Mouse (Mus musculus) monocyte, adult 2 months (primary cell): Measurements from ENCODE around the gene Arhgef10l.

Experiments
- DNase-seq, 2 experiments: peaks; one replicate each; pipeline ENCODE4 v3.0.0; 2022; ENCODE audit warnings: low spot score in 2 of 2, low read depth in 1 of 2

The Arhgef10l gene

DNA sequence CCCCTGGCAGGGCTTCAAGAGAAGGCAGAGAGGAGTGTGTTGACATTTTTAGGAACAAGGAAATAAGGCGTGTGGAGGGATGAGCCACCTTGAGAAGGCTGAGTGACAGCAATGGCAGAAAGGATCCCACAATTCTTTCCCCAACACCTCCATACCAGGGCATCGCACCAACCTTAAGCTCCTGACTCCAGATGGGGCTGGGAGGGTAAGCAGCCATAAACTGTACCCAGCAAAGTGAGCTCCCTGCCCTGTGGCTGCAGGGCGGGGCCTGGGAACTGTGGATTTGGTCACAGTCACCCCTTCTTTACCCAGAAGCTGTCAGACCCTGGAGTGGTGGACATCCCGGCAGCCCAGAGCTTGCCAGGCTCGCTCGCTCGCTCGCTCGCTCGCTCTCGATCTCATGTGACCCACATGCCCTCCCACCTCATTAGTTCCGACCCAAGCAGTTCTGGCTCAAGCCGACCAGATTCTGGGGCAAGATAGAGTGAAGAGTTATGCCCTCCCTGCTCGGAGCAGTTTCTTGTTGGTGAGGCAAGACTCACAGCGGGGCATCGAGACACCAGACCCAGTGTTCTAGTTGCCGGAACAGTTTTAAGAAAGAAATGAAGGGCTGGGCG is 4.3 kb downstream of the Arhgef10l start:
- no peak for DNase-seq

DNA sequence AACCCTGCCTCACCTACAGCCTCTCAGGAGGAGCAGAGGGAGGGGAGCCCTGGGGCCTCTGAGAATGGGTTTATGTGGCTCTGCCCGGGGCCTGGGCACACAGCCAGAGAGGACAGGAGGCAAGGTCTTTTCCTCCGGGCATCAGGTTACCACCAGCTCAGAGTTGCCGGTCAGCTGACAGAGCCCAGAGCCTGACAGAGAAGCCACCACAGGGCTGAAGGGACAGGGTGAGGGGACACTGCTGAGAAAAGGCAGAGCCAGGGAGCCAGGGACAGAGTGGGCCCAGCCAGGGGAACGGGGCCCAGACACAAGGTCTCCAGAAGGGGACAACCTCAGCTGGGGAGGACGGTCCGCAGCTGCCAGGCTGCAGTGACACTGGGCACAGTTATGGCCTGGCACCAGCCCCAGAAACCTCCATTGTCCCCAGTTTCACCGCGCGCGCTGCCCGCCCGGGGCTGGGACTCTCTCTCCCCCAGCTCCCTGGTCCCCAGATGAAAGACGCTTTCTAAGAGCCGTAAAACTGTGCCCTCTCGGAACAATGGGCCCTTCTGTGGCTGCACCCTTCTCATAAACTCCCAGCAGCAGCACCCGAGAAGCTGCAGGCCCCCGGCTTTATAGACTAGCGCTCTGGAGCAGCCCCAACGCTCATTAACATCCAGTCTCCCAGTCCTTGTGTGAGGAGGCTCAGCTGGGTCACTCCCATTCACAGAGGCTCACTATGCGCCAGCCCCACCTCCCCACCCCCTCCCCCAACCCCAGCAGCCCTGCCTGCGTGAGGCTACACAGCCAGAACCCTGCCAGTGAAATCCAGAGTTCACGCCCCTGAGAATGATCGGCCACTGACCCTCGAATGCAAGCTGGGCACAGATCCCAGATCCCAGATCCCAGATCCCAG is 7.9 kb downstream of the Arhgef10l start:
- no peak for DNase-seq

GRCm38 (mm10) chr4:140656529-140656928 is 9.3 kb downstream of the Arhgef10l start:
- no peak for DNase-seq

DNA sequence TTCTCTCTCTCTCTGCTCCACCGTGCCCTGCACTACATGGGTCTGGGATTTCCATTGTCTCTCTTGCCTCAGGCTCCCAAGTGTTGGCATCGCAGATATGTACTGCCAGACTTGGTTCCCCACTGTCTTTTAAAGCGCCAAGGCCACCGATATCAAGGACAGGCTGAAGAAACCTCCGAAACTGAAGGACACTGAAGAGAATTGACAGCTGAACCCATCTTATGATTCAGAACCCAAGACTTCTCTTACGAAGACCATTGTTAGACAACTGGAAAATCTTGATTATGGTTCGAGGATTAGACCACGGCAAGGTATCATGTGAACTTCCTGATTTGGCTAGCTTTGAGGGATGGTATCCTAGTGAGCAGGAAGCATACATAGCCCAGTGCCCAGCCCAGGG is 11.0 kb downstream of the Arhgef10l start:
- DNase-seq: no peak

GRCm38 (mm10) chr4:140653835-140654583 is 11.8 kb downstream of the Arhgef10l start:
- DNase-seq: no peak

DNA sequence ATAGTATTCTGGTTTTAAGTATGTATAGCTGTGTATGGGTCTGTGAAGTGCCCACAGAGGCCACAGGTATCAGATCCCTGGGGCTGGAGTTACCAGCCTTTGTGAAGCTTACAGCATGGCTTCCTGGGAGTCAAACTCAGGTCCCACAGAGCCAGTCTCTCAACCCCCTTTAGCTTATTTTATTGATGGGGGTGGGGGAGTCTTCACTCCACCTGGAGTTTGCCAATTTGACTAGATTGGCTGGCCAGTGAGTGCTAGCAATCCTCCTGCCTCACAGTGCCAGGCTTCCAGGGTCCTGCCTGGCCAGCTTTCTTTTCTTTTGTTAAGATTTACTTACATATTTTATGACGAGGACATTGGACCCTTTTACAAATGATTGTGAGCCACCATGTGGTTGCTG is 16.1 kb downstream of the Arhgef10l start:
- DNase-seq: no peak

GRCm38 (mm10) chr4:140649207-140649591 is 16.6 kb downstream of the Arhgef10l start:
- DNase-seq: no peak

- DNase-seq: no peak
Observed at GRCm38 (mm10) chr4:140648443-140649206, 17.2 kb downstream of the Arhgef10l start.

DNA sequence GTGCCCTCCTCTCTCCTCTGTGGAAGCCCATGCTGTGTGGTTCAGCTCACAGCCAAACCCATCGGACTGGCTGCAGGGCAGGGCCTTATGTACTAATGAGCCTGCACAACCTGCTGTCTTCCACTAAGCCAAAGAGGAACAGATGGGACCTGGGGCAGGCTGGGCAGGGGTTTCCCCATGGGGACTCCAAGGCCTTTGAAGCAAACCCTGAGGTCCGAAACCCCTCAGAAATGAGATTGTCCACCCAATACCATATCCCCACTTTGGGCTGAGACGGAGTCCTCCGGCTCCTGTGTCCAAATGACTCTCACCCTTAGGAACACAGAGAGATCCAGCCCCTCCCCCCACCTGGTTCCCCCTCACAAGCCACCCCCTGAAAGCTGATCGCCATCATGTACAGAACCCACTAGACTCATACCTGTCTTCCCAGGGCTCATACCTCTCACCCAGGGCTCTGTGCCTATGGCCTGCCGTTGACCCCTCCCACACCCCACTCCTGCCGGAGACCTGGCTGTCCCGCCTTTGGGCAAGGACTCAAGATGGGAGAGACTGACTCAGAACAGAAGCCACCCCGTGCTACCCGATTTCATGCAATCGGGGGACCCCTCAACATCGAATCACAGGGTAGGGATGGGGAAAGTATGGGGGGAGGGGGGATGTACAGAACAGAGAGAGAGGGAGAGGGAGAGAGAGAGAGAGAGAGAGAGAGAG is 17.9 kb downstream of the Arhgef10l start:
- no peak for DNase-seq

GRCm38 (mm10) chr4:140645638-140646037 is 20.2 kb downstream of the Arhgef10l start:
- DNase-seq: no peak

DNA sequence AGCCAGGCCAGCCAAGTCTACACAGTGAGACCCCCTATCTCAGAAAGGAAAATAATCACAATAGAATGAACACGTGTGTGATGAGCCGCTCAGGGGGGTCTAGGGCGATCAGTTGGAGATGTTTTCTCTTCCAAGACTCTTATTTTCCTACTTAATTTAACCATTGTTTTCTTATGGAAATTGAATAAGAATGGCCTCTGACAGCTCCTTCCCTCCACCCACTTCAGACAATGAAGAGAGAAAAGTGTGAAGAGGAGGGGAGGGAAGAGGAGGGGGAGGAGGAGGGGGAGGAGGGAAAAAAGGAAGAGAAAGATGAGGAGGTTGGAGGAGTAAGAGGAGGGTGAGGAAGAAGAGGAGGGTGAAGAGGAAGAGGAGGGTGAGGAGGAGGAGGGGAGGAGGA is 21.1 kb downstream of the Arhgef10l start:
- no peak for DNase-seq

DNA sequence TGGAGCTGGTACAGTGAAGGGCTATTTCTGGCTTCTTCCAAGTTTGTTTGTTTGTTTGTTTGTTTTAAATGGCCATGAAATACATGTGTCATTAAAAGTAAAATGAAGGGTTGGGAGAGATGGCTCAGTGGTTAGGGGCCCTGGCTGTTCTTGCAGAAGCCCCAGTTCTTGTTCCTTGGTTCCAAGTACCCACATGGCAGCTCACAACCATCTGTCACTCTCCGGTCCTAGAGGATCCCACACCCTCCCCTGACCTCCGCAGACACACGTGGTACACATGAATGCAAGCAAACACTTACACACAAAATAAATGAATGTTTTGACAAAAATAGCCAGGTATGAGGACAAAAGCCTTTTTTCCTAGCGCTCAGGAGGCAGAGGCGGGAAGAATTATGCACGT is 21.5 kb downstream of the Arhgef10l start:
- DNase-seq: no peak

GRCm38 (mm10) chr4:140642378-140642777 is 23.4 kb downstream of the Arhgef10l start:
- DNase-seq: no peak

DNA sequence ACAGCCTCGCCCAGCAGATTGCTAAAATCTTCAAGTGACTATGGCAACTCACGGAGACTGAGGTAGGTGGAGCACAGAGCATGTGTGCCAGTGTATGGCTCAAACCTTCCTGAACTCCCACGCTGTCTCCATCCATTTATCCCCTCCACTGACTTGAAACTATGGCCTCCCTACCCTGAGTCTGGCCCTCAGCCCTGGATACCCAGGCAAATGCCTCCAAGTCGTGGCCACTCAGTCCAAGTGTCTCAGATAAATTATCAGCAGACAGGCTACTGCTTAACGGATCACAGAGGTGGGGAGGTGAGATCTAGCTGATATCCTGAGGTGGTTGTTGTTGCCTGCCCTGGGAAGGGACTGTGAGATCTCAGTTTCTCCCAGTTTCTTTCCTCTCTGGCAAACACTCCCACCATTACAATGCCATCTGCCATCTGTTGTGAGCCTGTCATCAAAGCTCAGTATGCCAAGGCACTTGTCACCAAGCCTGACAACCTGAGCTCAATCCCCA is 24.3 kb downstream of the Arhgef10l start:
- no peak for DNase-seq

DNA sequence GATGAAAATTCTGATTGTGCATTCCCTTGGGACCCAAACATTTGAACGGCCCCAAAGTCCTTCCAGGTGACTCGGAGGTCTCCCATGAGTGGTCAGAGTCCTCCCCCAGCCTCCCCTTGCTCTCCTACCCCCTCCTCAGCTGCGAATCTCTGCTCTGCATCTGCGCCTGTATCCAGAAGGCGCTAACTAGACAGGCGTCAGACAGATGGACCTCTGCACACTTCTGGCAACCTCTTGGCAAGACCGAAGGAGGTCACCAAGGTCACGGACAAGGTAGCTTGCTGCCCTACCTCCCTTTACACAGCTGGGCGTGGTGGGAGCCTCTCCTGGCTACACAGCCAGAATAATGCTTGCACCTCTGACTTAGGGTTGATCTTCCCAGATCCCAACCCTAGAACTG is 25.1 kb downstream of the Arhgef10l start:
- DNase-seq: no peak

DNA sequence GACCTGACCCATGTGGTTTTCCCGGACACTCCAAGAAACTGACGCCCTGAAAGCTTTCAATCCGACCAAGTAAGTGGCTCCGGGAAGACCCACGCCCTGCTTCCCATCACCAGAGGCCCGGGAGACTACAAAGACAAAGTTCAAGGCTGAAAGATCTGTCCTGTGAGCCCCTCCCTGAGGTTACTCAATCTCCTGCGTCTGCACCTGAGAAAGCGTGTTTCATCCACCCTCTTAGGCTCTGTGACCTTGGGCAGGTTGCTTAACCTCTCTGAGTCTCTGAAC is 25.6 kb downstream of the Arhgef10l start:
- DNase-seq: no peak

DNA sequence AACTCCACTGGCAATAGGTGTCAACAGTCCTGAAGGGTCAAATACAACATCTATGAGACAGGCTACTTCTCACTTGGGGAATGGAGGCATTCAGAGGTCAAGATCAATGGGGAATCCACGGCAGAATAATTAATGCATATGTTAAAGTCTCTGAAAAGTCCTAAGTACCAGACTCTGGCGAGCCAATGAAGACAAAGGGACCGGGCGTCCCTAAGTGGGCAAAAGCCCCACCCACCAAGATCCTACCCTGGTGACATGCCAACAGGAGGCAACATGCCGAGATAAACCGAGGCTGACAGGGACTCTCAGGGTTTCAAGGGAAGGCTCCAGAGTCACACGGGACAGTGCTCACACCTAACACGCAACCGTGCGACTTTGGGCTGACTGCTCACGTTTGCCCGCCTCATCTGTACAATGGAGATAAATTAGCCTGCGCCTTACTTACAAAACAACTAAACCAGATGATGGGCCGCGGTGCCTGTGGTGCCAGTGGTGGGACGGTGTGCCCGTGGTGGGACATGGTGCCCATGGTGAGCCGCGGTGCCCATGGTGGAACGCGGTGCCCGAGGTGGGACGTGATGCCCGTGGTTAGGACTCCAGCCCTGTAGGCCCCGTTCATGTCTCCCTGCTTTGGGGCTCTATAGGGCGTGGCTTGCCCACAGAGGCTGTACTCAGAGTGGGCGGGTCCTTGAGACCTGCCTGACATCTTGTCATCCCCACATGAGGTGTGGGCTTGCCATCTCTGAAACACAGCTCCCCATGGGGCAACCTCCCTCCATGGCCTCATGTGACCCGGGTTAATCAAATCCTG is 26.2 kb downstream of the Arhgef10l start:
- DNase-seq: no peak

DNA sequence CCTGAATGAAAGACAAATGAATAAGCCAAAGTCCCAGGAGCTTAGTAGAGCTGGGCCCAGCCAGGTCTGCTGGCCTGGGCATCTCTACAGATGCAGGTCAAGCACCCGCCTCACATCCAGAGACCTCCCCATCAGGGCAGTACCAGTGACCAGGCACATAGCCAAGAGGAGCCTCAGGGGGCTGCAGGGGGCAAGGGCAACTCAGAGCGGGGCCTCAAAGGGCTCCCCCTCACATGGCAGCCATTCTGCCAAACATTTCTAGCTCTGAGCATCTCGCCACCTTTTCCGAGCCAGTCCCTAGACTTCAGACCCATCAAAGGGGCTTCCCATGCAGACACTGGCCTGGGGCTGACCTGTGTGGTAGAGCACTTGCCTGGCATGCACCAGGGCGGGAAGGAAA is 27.2 kb downstream of the Arhgef10l start:
- DNase-seq: no peak

DNA sequence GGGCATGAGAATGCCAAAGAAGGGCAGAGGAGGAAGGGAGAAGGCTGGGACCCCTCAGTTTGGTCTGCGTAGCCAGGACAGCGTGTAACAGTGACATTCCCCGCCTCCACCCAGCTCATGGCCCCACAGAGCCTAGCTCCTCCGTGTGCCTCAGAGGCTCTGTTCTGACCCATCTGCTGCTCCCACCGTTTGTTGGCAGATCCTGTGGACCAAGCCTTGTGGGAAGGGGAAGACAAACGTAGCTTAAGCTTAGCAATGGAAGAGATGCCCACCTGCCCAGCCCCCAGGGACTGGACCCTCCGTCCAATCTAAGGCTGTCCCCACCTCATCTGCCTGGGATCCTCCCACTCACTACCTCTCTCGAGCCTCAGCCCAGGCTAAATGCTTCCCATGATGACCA is 28.5 kb downstream of the Arhgef10l start:
- DNase-seq: no peak
